Mouse (Mus musculus) neural tube, embryonic 14.5 days (tissue): ENCODE data around the gene Pyroxd2. TPM values are rescaled to one million over a fixed set of nuclear protein-coding genes. Genes with fewer than 3 reads are reported as not detected.

Experiments used
- ATAC-seq: fragments of 200-750 bp; cut with Nextera tagmentation; 2 replicates; pipeline ENCODE4 v1.8.0; 2017; ENCODE audit warnings: low read depth, mild to moderate bottlenecking, moderate TSS enrichment, moderate library complexity
- H3K27ac ChIP-seq: fragments of 300-500 bp; sonication (generic); 2 replicates; pipeline ENCODE4 v1.5.1; 2014; ENCODE audit warnings: low read depth, mild to moderate bottlenecking, control low read depth, low read length, moderate library complexity, mixed read lengths
- H3K27me3 ChIP-seq: fragments of 300-500 bp; sonication (generic); 2 replicates; pipeline ENCODE4 v1.6.1; 2014; ENCODE audit warnings: low read length; ENCODE audit not compliant: control insufficient read depth, insufficient read depth
- H3K36me3 ChIP-seq: fragments of 300-500 bp; sonication (generic); 2 replicates; pipeline ENCODE4 v1.6.1; 2014; ENCODE audit warnings: low read length, mixed read lengths; ENCODE audit not compliant: control insufficient read depth, insufficient read depth
- H3K4me1 ChIP-seq: fragments of 300-500 bp; sonication (generic); 2 replicates; pipeline ENCODE4 v1.6.1; 2014; ENCODE audit warnings: low read length; ENCODE audit not compliant: control insufficient read depth, insufficient read depth
- H3K4me2 ChIP-seq: fragments of 300-500 bp; sonication (generic); 2 replicates; pipeline ENCODE4 v1.6.1; 2014; ENCODE audit warnings: mild to moderate bottlenecking, low read depth, low read length, control low read depth
- H3K4me3 ChIP-seq: fragments of 300-500 bp; sonication (generic); 2 replicates; pipeline ENCODE4 v1.5.1; 2014; ENCODE audit warnings: low read depth, low read length, control low read depth, mixed read lengths
- H3K9ac ChIP-seq: fragments of 300-500 bp; sonication (generic); replicated peaks from 2 replicates; pipeline ENCODE4 v1.6.1; 2014; ENCODE audit warnings: low read depth, mild to moderate bottlenecking, control low read depth, low read length, mixed read lengths
- H3K9me3 ChIP-seq: fragments of 300-500 bp; sonication (generic); 2 replicates; pipeline ENCODE4 v1.6.1; 2016; ENCODE audit warnings: low read length; ENCODE audit not compliant: control insufficient read depth
- WGBS: fragments of 180-500 bp; shearing (Covaris S2); extraction: QIAGEN DNeasy Blood & Tissue Kit; methylation state at CpG from one replicate; pipeline ENCODE4 v1.1.7; 2014; 5-methylcytosine and 5-hydroxymethylcytosine counted together
- polyA plus RNA-seq: library from polyadenylated mRNA; unstranded; fragments of >200 nt; fragmentation: Nextera tagmentation; extraction: Ambion mirVana; gene quantifications from 2 replicates; pipeline ENCODE4 v1.2.1, GENCODE M21; 2014

Pyroxd2 gene
- polyA plus RNA-seq, 1 experiment from 2014 or later: 1.5 TPM

- H3K9me3 ChIP-seq: no peaks in the 10 kb centered on the region
- H3K9ac ChIP-seq: no peak overlapping the region
- WGBS: 24% methylated on average over 11 of the region's 11 CpGs
- H3K4me3 ChIP-seq: no peak overlapping the region
- H3K27ac ChIP-seq: no peak overlapping the region
- peaks cover 4% of the 10 kb centered on the region; the same call in 1 of the 2 replicates for H3K4me1 ChIP-seq
- H3K4me2 ChIP-seq: peak overlapping the region; percentile 39
- peak; percentile 38; the same call in 1 of the 2 replicates for ATAC-seq
- no peaks in the 10 kb centered on the region for H3K36me3 ChIP-seq
- no peaks in the 10 kb centered on the region for H3K27me3 ChIP-seq
Observed at GRCm38 (mm10) chr19:42753141-42753917, 754 bp upstream of the Pyroxd2 start.

GRCm38 (mm10) chr19:42750196-42750595, 2.4 kb downstream of the Pyroxd2 start:
- Histone ChIP-seq H3K4me2 (no peak overlapping the region), H3K27me3 (no peaks in the 10 kb centered on the region), H3K9me3 (no peaks in the 10 kb centered on the region), H3K9ac (no peak overlapping the region), H3K4me1 (peaks cover 4% of the 10 kb centered on the region; the same call in 1 of the 2 replicates), H3K36me3 (no peaks in the 10 kb centered on the region), H3K4me3 (no peak overlapping the region), H3K27ac (no peak overlapping the region)
- ATAC-seq: no peak
- 79% methylated on average over 11 of the region's 11 CpGs for WGBS

- Histone ChIP-seq H3K9ac (no peak overlapping the region), H3K9me3 (no peaks in the 10 kb centered on the region), H3K4me2 (no peak overlapping the region), H3K4me3 (no peak overlapping the region), H3K27me3 (no peaks in the 10 kb centered on the region), H3K27ac (no peak overlapping the region), H3K4me1 (no peaks in the 10 kb centered on the region), H3K36me3 (no peaks in the 10 kb centered on the region)
- ATAC-seq: no peak
- WGBS: 92% methylated on average over 8 of the region's 8 CpGs
Observed at GRCm38 (mm10) chr19:42746702-42747101, 5.9 kb downstream of the Pyroxd2 start.

GRCm38 (mm10) chr19:42745869-42746224, 6.7 kb downstream of the Pyroxd2 start:
- no peak for ATAC-seq

GRCm38 (mm10) chr19:42745084-42745868, 7.3 kb downstream of the Pyroxd2 start:
- ATAC-seq: no peak
- no peak overlapping the region for H3K27ac ChIP-seq
- H3K4me3 ChIP-seq: no peak overlapping the region
- no peaks in the 10 kb centered on the region for H3K36me3 ChIP-seq
- no peaks in the 10 kb centered on the region for H3K9me3 ChIP-seq
- no peaks in the 10 kb centered on the region for H3K27me3 ChIP-seq
- H3K4me1 ChIP-seq: no peaks in the 10 kb centered on the region
- no peak overlapping the region for H3K4me2 ChIP-seq
- WGBS: 61% methylated on average over 9 of the region's 9 CpGs
- H3K9ac ChIP-seq: no peak overlapping the region

More at GRCm38 (mm10) chr19:42745869-42746224, 6.7 kb downstream of the Pyroxd2 start:
- 85% methylated on average over 4 of the region's 4 CpGs for WGBS
- Histone ChIP-seq H3K4me3 (no peak overlapping the region), H3K9me3 (no peaks in the 10 kb centered on the region), H3K27ac (no peak overlapping the region), H3K4me2 (no peak overlapping the region), H3K36me3 (no peaks in the 10 kb centered on the region), H3K9ac (no peak overlapping the region), H3K4me1 (no peaks in the 10 kb centered on the region), H3K27me3 (no peaks in the 10 kb centered on the region)

GRCm38 (mm10) chr19:42744162-42744586, 8.4 kb downstream of the Pyroxd2 start:
- Histone ChIP-seq H3K27me3 (no peaks in the 10 kb centered on the region), H3K4me2 (no peak overlapping the region), H3K4me3 (no peak overlapping the region), H3K27ac (no peak overlapping the region), H3K9me3 (no peaks in the 10 kb centered on the region), H3K9ac (no peak overlapping the region), H3K36me3 (no peaks in the 10 kb centered on the region), H3K4me1 (no peaks in the 10 kb centered on the region)
- 27% methylated on average over 4 of the region's 4 CpGs for WGBS
- peak; percentile 83; the same call in 1 of the 2 replicates for ATAC-seq

- no peaks in the 10 kb centered on the region for H3K9me3 ChIP-seq
- no peak overlapping the region for H3K4me3 ChIP-seq
- H3K27ac ChIP-seq: no peak overlapping the region
- no peak overlapping the region for H3K9ac ChIP-seq
- H3K36me3 ChIP-seq: no peaks in the 10 kb centered on the region
- WGBS: 29% methylated on average over 16 of the region's 16 CpGs
- H3K4me2 ChIP-seq: no peak overlapping the region
- no peaks in the 10 kb centered on the region for H3K27me3 ChIP-seq
- H3K4me1 ChIP-seq: no peaks in the 10 kb centered on the region
- ATAC-seq: no peak
Observed at GRCm38 (mm10) chr19:42743261-42743660, 9.3 kb downstream of the Pyroxd2 start.

GRCm38 (mm10) chr19:42741884-42742283, 10.7 kb downstream of the Pyroxd2 start:
- H3K27ac ChIP-seq: no peak overlapping the region
- H3K9me3 ChIP-seq: no peaks in the 10 kb centered on the region
- no peaks in the 10 kb centered on the region for H3K27me3 ChIP-seq
- ATAC-seq: no peak
- no peaks in the 10 kb centered on the region for H3K36me3 ChIP-seq
- H3K4me3 ChIP-seq: no peak overlapping the region
- H3K9ac ChIP-seq: no peak overlapping the region
- H3K4me1 ChIP-seq: no peaks in the 10 kb centered on the region
- 80% methylated on average over 14 of the region's 14 CpGs for WGBS
- no peak overlapping the region for H3K4me2 ChIP-seq
